Mouse (Mus musculus): ENCODE data around the gene Slc22a17. TPM values are rescaled to one million over a fixed set of nuclear protein-coding genes. Genes with fewer than 3 reads are reported as not detected.

The Slc22a17 gene
- polyA plus RNA-seq, 1 experiment = 4.5 TPM

GRCm38 (mm10) chr14:54866936-54867335 lies 46.0 kb downstream of the Slc22a17 start:
- WGBS = 68% methylated on average over 5 of the region's 5 CpGs
- H3K27ac ChIP-seq (ENCODE audit: control insufficient read depth, insufficient read depth, low read depth, low read length, poor library complexity) = no peak overlapping the region
- TF ChIP-seq POLR2A (IDR thresholded peaks at IDR 0.05; ENCODE audit: borderline replicate concordance, control insufficient read depth, low read depth, low read length) (no peak), CTCF (IDR thresholded peaks at IDR 0.05; ENCODE audit: control insufficient read depth, insufficient read depth, low read length) (peak; percentile 64)
- peaks cover 2% of the 10 kb centered on the region for H3K4me1 ChIP-seq (ENCODE audit: control insufficient read depth, insufficient read depth, low read length)
- H3K4me3 ChIP-seq (replicated peaks; ENCODE audit: control insufficient read depth, low read depth, low read length) = no peak overlapping the region

GRCm38 (mm10) chr14:54866268-54866667 lies 46.7 kb downstream of the Slc22a17 start:
- WGBS = 25% methylated on average over 3 of the region's 3 CpGs
- Histone ChIP-seq H3K27ac (ENCODE audit: control insufficient read depth, insufficient read depth, low read depth, low read length, poor library complexity) (no peak overlapping the region), H3K4me3 (replicated peaks; ENCODE audit: control insufficient read depth, low read depth, low read length) (no peak overlapping the region), H3K4me1 (ENCODE audit: control insufficient read depth, insufficient read depth, low read length) (peaks cover 2% of the 10 kb centered on the region)
- TF ChIP-seq CTCF (IDR thresholded peaks at IDR 0.05; ENCODE audit: control insufficient read depth, insufficient read depth, low read length) (no peak), POLR2A (IDR thresholded peaks at IDR 0.05; ENCODE audit: borderline replicate concordance, control insufficient read depth, low read depth, low read length) (no peak)

GRCm38 (mm10) chr14:54865626-54866025 lies 47.3 kb downstream of the Slc22a17 start:
- TF ChIP-seq CTCF (IDR thresholded peaks at IDR 0.05; ENCODE audit: control insufficient read depth, insufficient read depth, low read length) (no peak), POLR2A (IDR thresholded peaks at IDR 0.05; ENCODE audit: borderline replicate concordance, control insufficient read depth, low read depth, low read length) (no peak)
- Histone ChIP-seq H3K4me3 (replicated peaks; ENCODE audit: control insufficient read depth, low read depth, low read length) (no peak overlapping the region), H3K27ac (ENCODE audit: control insufficient read depth, insufficient read depth, low read depth, low read length, poor library complexity) (no peak overlapping the region), H3K4me1 (ENCODE audit: control insufficient read depth, insufficient read depth, low read length) (peaks cover 2% of the 10 kb centered on the region)
- 64% methylated on average over 5 of the region's 5 CpGs for WGBS

- H3K27ac ChIP-seq (ENCODE audit: control insufficient read depth, insufficient read depth, low read depth, low read length, poor library complexity) = no peak overlapping the region; the same call in 1 of the 2 replicates
- peaks cover 2% of the 10 kb centered on the region for H3K4me1 ChIP-seq (ENCODE audit: control insufficient read depth, insufficient read depth, low read length)
- WGBS = 8% methylated on average over 21 of the region's 21 CpGs
- no peak for TF ChIP-seq CTCF (IDR thresholded peaks at IDR 0.05; ENCODE audit: control insufficient read depth, insufficient read depth, low read length)
- TF ChIP-seq POLR2A (IDR thresholded peaks at IDR 0.05; ENCODE audit: borderline replicate concordance, control insufficient read depth, low read depth, low read length) = no peak
- H3K4me3 ChIP-seq (replicated peaks; ENCODE audit: control insufficient read depth, low read depth, low read length) = peak overlapping the region; percentile 71
Observed at GRCm38 (mm10) chr14:54864313-54865036, 48.5 kb downstream of the Slc22a17 start.

- H3K4me1 ChIP-seq (ENCODE audit: control insufficient read depth, insufficient read depth, low read length) = peaks cover 2% of the 10 kb centered on the region
- TF ChIP-seq POLR2A (IDR thresholded peaks at IDR 0.05; ENCODE audit: borderline replicate concordance, control insufficient read depth, low read depth, low read length) (peak; percentile 57; the same call in 1 of the 2 replicates), CTCF (IDR thresholded peaks at IDR 0.05; ENCODE audit: control insufficient read depth, insufficient read depth, low read length) (no peak)
- H3K4me3 ChIP-seq (replicated peaks; ENCODE audit: control insufficient read depth, low read depth, low read length) = peak overlapping the region; percentile 71
- H3K27ac ChIP-seq (ENCODE audit: control insufficient read depth, insufficient read depth, low read depth, low read length, poor library complexity) = peak overlapping the region; percentile 77
- under 1% methylated on average over 56 of the region's 56 CpGs for WGBS
Observed at GRCm38 (mm10) chr14:54863501-54864312, 49.2 kb downstream of the Slc22a17 start.

- Histone ChIP-seq H3K4me3 (replicated peaks; ENCODE audit: control insufficient read depth, low read depth, low read length) (no peak overlapping the region), H3K27ac (ENCODE audit: control insufficient read depth, insufficient read depth, low read depth, low read length, poor library complexity) (no peak overlapping the region), H3K4me1 (ENCODE audit: control insufficient read depth, insufficient read depth, low read length) (no peaks in the 10 kb centered on the region)
- TF ChIP-seq CTCF (IDR thresholded peaks at IDR 0.05; ENCODE audit: control insufficient read depth, insufficient read depth, low read length) (peak; percentile 69), POLR2A (IDR thresholded peaks at IDR 0.05; ENCODE audit: borderline replicate concordance, control insufficient read depth, low read depth, low read length) (no peak)
- 34% methylated on average over 2 of the region's 2 CpGs for WGBS
Observed at GRCm38 (mm10) chr14:54860511-54860910, 52.4 kb downstream of the Slc22a17 start.

GRCm38 (mm10) chr14:54857891-54858290 lies 55.0 kb downstream of the Slc22a17 start:
- WGBS = 84% methylated on average over 9 of the region's 9 CpGs
- Histone ChIP-seq H3K4me3 (replicated peaks; ENCODE audit: control insufficient read depth, low read depth, low read length) (no peak overlapping the region), H3K4me1 (ENCODE audit: control insufficient read depth, insufficient read depth, low read length) (no peaks in the 10 kb centered on the region), H3K27ac (ENCODE audit: control insufficient read depth, insufficient read depth, low read depth, low read length, poor library complexity) (no peak overlapping the region)
- TF ChIP-seq CTCF (IDR thresholded peaks at IDR 0.05; ENCODE audit: control insufficient read depth, insufficient read depth, low read length) = no peak
- TF ChIP-seq POLR2A (IDR thresholded peaks at IDR 0.05; ENCODE audit: borderline replicate concordance, control insufficient read depth, low read depth, low read length) = no peak

GRCm38 (mm10) chr14:54856703-54857102 lies 56.2 kb downstream of the Slc22a17 start:
- Histone ChIP-seq H3K4me3 (replicated peaks; ENCODE audit: control insufficient read depth, low read depth, low read length) (no peak overlapping the region), H3K4me1 (ENCODE audit: control insufficient read depth, insufficient read depth, low read length) (no peaks in the 10 kb centered on the region), H3K27ac (ENCODE audit: control insufficient read depth, insufficient read depth, low read depth, low read length, poor library complexity) (no peak overlapping the region)
- TF ChIP-seq POLR2A (IDR thresholded peaks at IDR 0.05; ENCODE audit: borderline replicate concordance, control insufficient read depth, low read depth, low read length) (no peak), CTCF (IDR thresholded peaks at IDR 0.05; ENCODE audit: control insufficient read depth, insufficient read depth, low read length) (no peak)
- WGBS = 53% methylated on average over 7 of the region's 7 CpGs

Other genes starting within 250 kb of the Slc22a17 start
- gene 1700123O20Rik, start 226.9 kb downstream of the Slc22a17 start, polyA plus RNA-seq (2011; ENCODE audit: insufficient read depth, insufficient read length, low replicate concordance, missing spikeins) = 14.8 and 35.0 TPM in 2 replicates
- 284 and 378 TPM in 2 replicates for gene Acin1, start 226.2 kb downstream of the Slc22a17 start, polyA plus RNA-seq (2011; ENCODE audit: insufficient read depth, insufficient read length, low replicate concordance, missing spikeins)
- not detected in 2 replicates for gene Gm29776, start 214.3 kb downstream of the Slc22a17 start, polyA plus RNA-seq (2011; ENCODE audit: insufficient read depth, insufficient read length, low replicate concordance, missing spikeins)
- gene Cebpe, start 201.0 kb downstream of the Slc22a17 start, polyA plus RNA-seq (2011; ENCODE audit: insufficient read depth, insufficient read length, low replicate concordance, missing spikeins) = 41.3 and 90.9 TPM in 2 replicates
- 2.6 and 4.5 TPM in 2 replicates for gene Slc7a8, start 131.2 kb downstream of the Slc22a17 start, polyA plus RNA-seq (2011; ENCODE audit: insufficient read depth, insufficient read length, low replicate concordance, missing spikeins)
- not detected in 2 replicates for gene Rnf212b, start 99.0 kb downstream of the Slc22a17 start, polyA plus RNA-seq (2011; ENCODE audit: insufficient read depth, insufficient read length, low replicate concordance, missing spikeins)
- 2.8 and 5.2 TPM in 2 replicates for gene Homez, start 42.2 kb downstream of the Slc22a17 start, polyA plus RNA-seq (2011; ENCODE audit: insufficient read depth, insufficient read length, low replicate concordance, missing spikeins)
- gene Ppp1r3e, start 35.6 kb downstream of the Slc22a17 start, polyA plus RNA-seq (2011; ENCODE audit: insufficient read depth, insufficient read length, low replicate concordance, missing spikeins) = 2.0 and 4.9 TPM in 2 replicates
- gene Bcl2l2, start 29.8 kb downstream of the Slc22a17 start, polyA plus RNA-seq (2011; ENCODE audit: insufficient read depth, insufficient read length, low replicate concordance, missing spikeins) = 6.7 and 18.1 TPM in 2 replicates
- not detected in 2 replicates for gene Gm20521, start 29.7 kb downstream of the Slc22a17 start, polyA plus RNA-seq (2011; ENCODE audit: insufficient read depth, insufficient read length, low replicate concordance, missing spikeins)
- 124 and 140 TPM in 2 replicates for gene Pabpn1, start 20.6 kb downstream of the Slc22a17 start, polyA plus RNA-seq (2011; ENCODE audit: insufficient read depth, insufficient read length, low replicate concordance, missing spikeins)
- gene Efs, start 13.0 kb upstream of the Slc22a17 start, polyA plus RNA-seq (2011; ENCODE audit: insufficient read depth, insufficient read length, low replicate concordance, missing spikeins) = 0.68 and 1.7 TPM in 2 replicates
- not detected in 2 replicates for gene Il25, start 19.6 kb upstream of the Slc22a17 start, polyA plus RNA-seq (2011; ENCODE audit: insufficient read depth, insufficient read length, low replicate concordance, missing spikeins)
- not detected in 2 replicates for gene Cmtm5, start 23.1 kb upstream of the Slc22a17 start, polyA plus RNA-seq (2011; ENCODE audit: insufficient read depth, insufficient read length, low replicate concordance, missing spikeins)
- gene Myh6, start 53.8 kb upstream of the Slc22a17 start, polyA plus RNA-seq (2011; ENCODE audit: insufficient read depth, insufficient read length, low replicate concordance, missing spikeins) = 3.3 TPM in 1 of 2 replicates, not detected in the other
- gene Gm17428, start 63.8 kb upstream of the Slc22a17 start, polyA plus RNA-seq (2011; ENCODE audit: insufficient read depth, insufficient read length, low replicate concordance, missing spikeins) = not detected in 2 replicates
- 0.59 TPM in 1 of 2 replicates, not detected in the other for gene Myh7, start 81.5 kb upstream of the Slc22a17 start, polyA plus RNA-seq (2011; ENCODE audit: insufficient read depth, insufficient read length, low replicate concordance, missing spikeins)
- 30.5 and 49.9 TPM in 2 replicates for gene Ngdn, start 102.3 kb upstream of the Slc22a17 start, polyA plus RNA-seq (2011; ENCODE audit: insufficient read depth, insufficient read length, low replicate concordance, missing spikeins)
- 4.0 and 5.3 TPM in 2 replicates for gene Zfhx2, start 179.2 kb upstream of the Slc22a17 start, polyA plus RNA-seq (2011; ENCODE audit: insufficient read depth, insufficient read length, low replicate concordance, missing spikeins)
- gene Thtpa, start 181.7 kb upstream of the Slc22a17 start, polyA plus RNA-seq (2011; ENCODE audit: insufficient read depth, insufficient read length, low replicate concordance, missing spikeins) = 2.6 and 6.5 TPM in 2 replicates
- gene Ap1g2, start 193.5 kb upstream of the Slc22a17 start, polyA plus RNA-seq (2011; ENCODE audit: insufficient read depth, insufficient read length, low replicate concordance, missing spikeins) = 64.8 and 112 TPM in 2 replicates
- gene Jph4, start 203.8 kb upstream of the Slc22a17 start, polyA plus RNA-seq (2011; ENCODE audit: insufficient read depth, insufficient read length, low replicate concordance, missing spikeins) = not detected in 2 replicates

All from bone marrow, adult 2 months (tissue).